Mouse (Mus musculus) testis, adult 2 months (tissue): ENCODE results near the gene Tmed10. TPM values are rescaled to one million over a fixed set of nuclear protein-coding genes. Genes with fewer than 3 reads are reported as not detected.

Source experiments
- H3K27ac ChIP-seq: fragments of 200-500 bp; 2 replicates; pipeline ENCODE4 v1.5.1; 2012; ENCODE audit warnings: low read depth, low read length; ENCODE audit not compliant: control insufficient read depth, insufficient read depth
- H3K27me3 ChIP-seq: fragments of 200-500 bp; 2 replicates; pipeline ENCODE4 v1.6.1; 2012; ENCODE audit warnings: mild to moderate bottlenecking, low read length, moderate library complexity; ENCODE audit not compliant: control insufficient read depth, insufficient read depth
- H3K36me3 ChIP-seq: fragments of 200-500 bp; 2 replicates; pipeline ENCODE4 v1.6.1; 2012; ENCODE audit warnings: mild to moderate bottlenecking, low read length; ENCODE audit not compliant: control insufficient read depth, insufficient read depth
- H3K4me1 ChIP-seq: fragments of 200-500 bp; 2 replicates; pipeline ENCODE4 v1.6.1; 2012; ENCODE audit warnings: low read length; ENCODE audit not compliant: control insufficient read depth, insufficient read depth
- H3K4me3 ChIP-seq: fragments of 200-500 bp; 2 replicates; pipeline ENCODE4 v1.5.1; 2012; ENCODE audit warnings: low read depth, mild to moderate bottlenecking, low read length, moderate library complexity, mixed read lengths; ENCODE audit not compliant: control insufficient read depth
- CTCF ChIP-seq: fragments of 200-500 bp; IDR thresholded peaks from 2 replicates; pipeline ENCODE4 v1.5.1; 2012; ENCODE audit warnings: low read depth, mild to moderate bottlenecking, inconsistent platforms, low read length, moderate library complexity; ENCODE audit not compliant: control insufficient read depth, insufficient read depth, insufficient replicate concordance
- POLR2A ChIP-seq: fragments of 200-500 bp; IDR thresholded peaks from 2 replicates; pipeline ENCODE4 v1.6.1; 2012; ENCODE audit warnings: low read depth, mild to moderate bottlenecking, inconsistent platforms, low read length, moderate library complexity; ENCODE audit not compliant: control insufficient read depth
- polyA plus RNA-seq: library from polyadenylated mRNA; depleted of rRNA; stranded (reverse); fragments of >200 nt; gene quantifications from 2 replicates; pipeline ENCODE4 v1.2.3, GENCODE M21; 2012; rRNA removed

The Tmed10 gene
- 86.0 and 87.3 TPM in 2 replicates for polyA plus RNA-seq

DNA sequence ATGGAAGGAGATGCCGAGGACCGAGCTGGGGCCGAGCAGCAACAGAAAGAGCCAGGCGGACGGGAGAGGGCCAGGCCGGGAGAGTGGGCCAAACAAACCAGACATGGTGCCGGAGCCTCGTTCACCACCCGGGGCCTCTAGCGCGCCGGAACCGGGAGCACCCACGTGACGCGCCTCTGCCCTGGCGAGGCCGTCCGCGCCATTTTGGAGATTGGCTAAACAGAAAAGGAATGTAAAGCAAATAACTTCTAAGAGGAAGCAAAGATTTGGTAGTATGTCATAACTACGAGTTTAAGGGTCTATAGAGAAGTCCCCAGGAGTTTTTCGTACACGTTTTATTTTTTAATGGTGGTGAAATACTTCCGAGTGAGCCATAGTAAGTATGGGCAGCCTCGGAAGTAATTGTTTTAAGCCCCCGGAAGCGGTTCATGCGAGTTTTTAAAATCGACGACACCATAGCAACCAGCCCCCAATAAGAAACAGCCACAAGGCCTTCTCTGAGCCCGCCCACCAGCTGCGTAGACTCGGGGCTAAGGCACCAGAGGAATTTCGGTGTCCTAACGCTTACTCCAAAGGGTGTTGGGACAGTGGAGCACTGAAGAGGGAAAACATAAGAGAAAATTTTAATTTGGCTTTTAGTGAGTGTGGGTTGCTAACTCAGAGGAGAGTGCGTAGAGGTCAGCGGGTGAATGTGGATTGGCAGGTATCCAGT is at the start of gene Tmed10:
TSS of gene Tmed10 (minus strand) at position 287 of the 712 bp plus-strand sequence.
- H3K4me3 ChIP-seq, result peak within 1 kb of the TSS; percentile 92
- H3K27me3 ChIP-seq, result no peaks in the 10 kb centered on the region
- peaks cover 3% of the 10 kb centered on the region for H3K4me1 ChIP-seq
- TF ChIP-seq CTCF (no peak), POLR2A (peak; percentile 63)
- H3K36me3 ChIP-seq, result no peaks in the 10 kb centered on the region
- peak within 1 kb of the TSS; percentile 94 for H3K27ac ChIP-seq

- H3K4me1 ChIP-seq, result no peaks in the 10 kb centered on the region
- no peaks in the 10 kb centered on the region for H3K27me3 ChIP-seq
- no peak overlapping the region for H3K27ac ChIP-seq
- no peak for TF ChIP-seq CTCF
- TF ChIP-seq POLR2A, result no peak
- no peak overlapping the region for H3K4me3 ChIP-seq
- no peaks in the 10 kb centered on the region for H3K36me3 ChIP-seq
Measured at GRCm38 (mm10) chr12:85423236-85423635, 48.6 kb upstream of the Tmed10 start.

- Histone ChIP-seq H3K27me3 (no peaks in the 10 kb centered on the region), H3K27ac (no peak overlapping the region), H3K4me1 (no peaks in the 10 kb centered on the region), H3K36me3 (no peaks in the 10 kb centered on the region), H3K4me3 (no peak overlapping the region)
- no peak for TF ChIP-seq CTCF
Measured at GRCm38 (mm10) chr12:85422536-85422935, 47.9 kb upstream of the Tmed10 start.

- Histone ChIP-seq H3K36me3 (no peaks in the 10 kb centered on the region), H3K27ac (no peak overlapping the region), H3K27me3 (no peaks in the 10 kb centered on the region), H3K4me3 (no peak overlapping the region), H3K4me1 (no peaks in the 10 kb centered on the region)
- TF ChIP-seq CTCF (no peak), POLR2A (no peak)
Measured at GRCm38 (mm10) chr12:85420945-85421344, 46.3 kb upstream of the Tmed10 start.

GRCm38 (mm10) chr12:85417845-85418244 is 43.2 kb upstream of the Tmed10 start:
- Histone ChIP-seq H3K4me3 (no peak overlapping the region), H3K27me3 (no peaks in the 10 kb centered on the region), H3K36me3 (no peaks in the 10 kb centered on the region), H3K27ac (no peak overlapping the region), H3K4me1 (no peaks in the 10 kb centered on the region)
- TF ChIP-seq CTCF (no peak), POLR2A (no peak)

DNA sequence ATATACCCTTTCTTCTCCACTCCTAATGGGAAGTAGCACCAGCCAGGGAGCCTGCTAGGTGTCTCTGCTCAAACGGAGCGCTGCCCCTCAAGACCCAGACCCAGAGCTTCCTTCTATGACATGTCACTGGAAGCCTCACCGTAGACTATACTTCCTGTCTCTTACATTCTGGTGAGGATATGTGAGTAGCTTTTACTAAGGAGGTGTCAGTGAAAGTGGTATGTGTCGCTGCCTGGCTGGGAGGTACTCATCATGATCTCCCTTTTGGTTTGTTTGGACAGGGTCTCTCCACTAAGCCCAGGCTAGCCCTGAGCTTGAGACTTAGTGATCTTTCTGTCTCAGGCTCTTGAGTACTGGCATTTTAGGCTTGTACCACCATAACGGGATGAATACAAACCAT is 41.7 kb upstream of the Tmed10 start:
- no peak for TF ChIP-seq CTCF
- no peak for TF ChIP-seq POLR2A
- Histone ChIP-seq H3K4me1 (no peaks in the 10 kb centered on the region), H3K27me3 (no peaks in the 10 kb centered on the region), H3K36me3 (no peaks in the 10 kb centered on the region), H3K27ac (no peak overlapping the region), H3K4me3 (no peak overlapping the region)

GRCm38 (mm10) chr12:85415876-85416275 is 41.2 kb upstream of the Tmed10 start:
- H3K36me3 ChIP-seq, result no peaks in the 10 kb centered on the region
- H3K4me3 ChIP-seq, result no peak overlapping the region
- H3K4me1 ChIP-seq, result no peaks in the 10 kb centered on the region
- H3K27ac ChIP-seq, result no peak overlapping the region
- TF ChIP-seq CTCF, result no peak
- TF ChIP-seq POLR2A, result no peak
- no peaks in the 10 kb centered on the region for H3K27me3 ChIP-seq

GRCm38 (mm10) chr12:85411136-85411535 is 36.5 kb upstream of the Tmed10 start:
- H3K4me3 ChIP-seq, result no peak overlapping the region
- H3K27me3 ChIP-seq, result no peaks in the 10 kb centered on the region
- H3K27ac ChIP-seq, result no peak overlapping the region
- H3K4me1 ChIP-seq, result no peaks in the 10 kb centered on the region
- H3K36me3 ChIP-seq, result no peaks in the 10 kb centered on the region
- no peak for TF ChIP-seq POLR2A
- no peak for TF ChIP-seq CTCF
